Mouse (Mus musculus): Measurements from ENCODE around the gene Nprl3.

- TF ChIP-seq CTCF (conservative IDR thresholded peaks at IDR 0.05; ENCODE audit: insufficient read depth, insufficient read length, low read depth, low read length): no peak
- TF ChIP-seq POLR2A (IDR thresholded peaks at IDR 0.05; ENCODE audit: low read depth, low read length): no peak
Observed at GRCm38 (mm10) chr11:32256566-32256965, 10.9 kb downstream of the Nprl3 start.

Measured in kidney, adult 2 months (tissue).